Mouse (Mus musculus): ENCODE data around the gene Copa.

DNA sequence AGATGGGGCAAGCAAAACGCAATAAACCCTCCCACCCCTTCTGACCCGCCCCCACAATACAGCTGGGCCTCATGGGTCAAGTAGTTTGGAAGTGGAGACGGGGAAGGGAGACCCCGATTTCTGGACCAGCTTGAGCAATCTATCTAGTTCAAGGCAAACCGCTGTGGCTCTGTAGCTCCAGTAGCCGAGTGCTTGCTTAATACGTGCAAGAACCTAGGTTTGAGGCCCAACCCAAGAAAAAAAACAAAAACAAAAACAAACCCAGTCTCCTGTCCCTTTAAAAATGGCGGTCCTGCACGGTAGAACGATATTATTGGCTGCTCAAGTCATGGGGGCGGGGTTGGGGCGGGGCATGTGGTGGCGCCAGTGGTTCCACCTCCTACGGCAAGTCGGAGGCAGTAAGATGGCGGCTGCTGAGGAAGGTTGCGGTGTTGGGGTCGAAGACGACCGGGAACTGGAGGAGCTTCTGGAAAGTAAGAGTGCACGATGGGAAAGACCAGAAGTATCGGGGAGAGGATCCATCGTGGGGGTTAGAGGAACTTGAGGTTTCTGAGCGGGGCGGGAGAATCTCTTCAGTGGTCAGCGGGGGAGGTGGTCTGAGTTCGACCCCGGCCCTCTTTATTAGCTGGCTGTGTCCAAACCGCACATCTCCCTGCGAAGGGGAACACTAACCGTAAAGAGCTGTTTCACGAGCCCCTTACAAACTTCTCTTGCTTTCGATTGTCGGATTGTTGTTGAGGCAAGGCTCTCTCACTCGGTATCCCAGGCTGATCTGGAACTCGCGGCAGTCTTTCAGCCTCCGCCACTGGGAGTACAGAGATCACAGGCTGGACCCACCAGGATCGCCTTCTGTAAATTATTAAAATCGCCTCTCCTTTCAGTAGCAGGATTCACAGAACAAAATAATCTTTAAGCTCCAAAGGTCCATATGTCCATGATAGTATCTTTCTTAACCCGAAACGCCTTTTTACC is 44.3 kb downstream of the Copa start, which contains the start of gene Pex19:
- no peak for TF ChIP-seq EP300 (IDR thresholded peaks at IDR 0.05; ENCODE audit: low read depth)
- TF ChIP-seq CTCF (IDR thresholded peaks at IDR 0.05; ENCODE audit: low read depth): no peak

All from liver, embryonic 14.5 days (tissue).